Mouse (Mus musculus) cerebellum, adult 2 months (tissue): ENCODE results near the gene Fhad1.

Experiments
- CTCF ChIP-seq: fragments of 200-500 bp; IDR thresholded peaks from 2 replicates; pipeline ENCODE4 v1.5.1; 2011; ENCODE audit warnings: low read depth, mild to moderate bottlenecking, control low read depth, low read length, moderate library complexity, borderline replicate concordance; ENCODE audit not compliant: insufficient read depth
- POLR2A ChIP-seq: fragments of 200-500 bp; IDR thresholded peaks from 2 replicates; pipeline ENCODE4 v1.6.1; 2011; ENCODE audit warnings: low read length, control low read depth, borderline replicate concordance; ENCODE audit not compliant: insufficient read depth

DNA sequence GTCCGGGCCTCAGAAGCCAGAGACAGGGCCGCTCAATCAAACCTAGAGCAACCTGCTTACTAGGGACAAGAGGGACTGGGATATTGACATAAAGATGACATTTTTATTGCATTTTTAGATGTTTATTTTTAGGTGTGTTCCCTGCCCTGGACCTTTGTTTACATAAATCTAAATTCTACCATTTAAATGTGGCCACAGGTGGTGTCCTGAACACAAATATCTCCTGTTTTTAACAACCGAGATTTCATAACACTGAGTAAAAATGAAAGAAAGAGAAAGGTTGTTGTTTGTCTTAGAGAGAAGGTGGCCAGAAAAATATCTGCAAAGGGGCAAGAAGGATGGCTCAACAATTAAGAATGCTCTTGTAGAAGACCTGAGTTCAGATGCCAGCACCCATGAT is 51.0 kb downstream of the Fhad1 start:
- TF ChIP-seq CTCF (no peak), POLR2A (no peak)
